In genomic region chr5:122026771-122027170, GRCm38 (mm10) we compare ENCODE assay signal across 24 mouse cellular contexts. TPM values are rescaled to one million over a fixed set of nuclear protein-coding genes. Genes with fewer than 3 reads are reported as not detected.
DNase-seq lines count a peak whose midpoint lies in the region; ATAC-seq and TF ChIP-seq lines count a peak whose summit lies in the region.
"Had no signal": no experiment of that assay in that cellular context is flagged by ENCODE, and none has a peak within 500 bp of the region (broad histone marks: within the 10 kb centered on the region; RNA-seq: fewer than 3 reads in every experiment).

No protein-coding gene starts in this region.

- peaks cover 8% of the 10 kb centered on the region for H3K4me1 ChIP-seq in liver, adult 2 months (ENCODE audit: control insufficient read depth, insufficient read depth, low read length)
- no peaks in the 10 kb centered on the region; a peak in 1 of 4 replicates for H3K4me1 ChIP-seq in liver, embryonic 14.5 days (replicated peaks; ENCODE audit: control insufficient read depth in 2 of 2, insufficient read depth in 2 of 2, low read length in 1 of 2)
- H3K4me1 ChIP-seq in lung, postnatal 0 days (ENCODE audit: insufficient read depth, low read depth, low read length), result no peaks in the 10 kb centered on the region

- TF ChIP-seq POLR2A in liver, adult 2 months (IDR thresholded peaks at IDR 0.05; ENCODE audit: extremely low read depth, insufficient read depth, low read length), result no peak

- WGBS in liver, adult 2 months, result 22% methylated on average over 9 of the region's 9 CpGs
- 31% methylated on average over 9 of the region's 9 CpGs for WGBS in liver, embryonic 14.5 days (ENCODE audit: insufficient replicate concordance)
- 51% methylated on average over 9 of the region's 9 CpGs for WGBS in lung, postnatal 0 days

- H3K9me3 ChIP-seq in liver, embryonic 14.5 days (ENCODE audit: control insufficient read depth, low read length), result no peaks in the 10 kb centered on the region
- no peaks in the 10 kb centered on the region for H3K9me3 ChIP-seq in lung, postnatal 0 days (ENCODE audit: low read length)
- H3K9me3 ChIP-seq: embryonic facial prominence, embryonic 15.5 days had no signal

- no peak for TF ChIP-seq EP300 in liver, embryonic 14.5 days (IDR thresholded peaks at IDR 0.05; ENCODE audit: low read depth)
- peak; percentile 51 for TF ChIP-seq EP300 in lung, postnatal 0 days (IDR thresholded peaks at IDR 0.05)

- H3K27ac ChIP-seq in liver, adult 2 months (replicated peaks; ENCODE audit: insufficient read depth, low read depth, low read length), result peak overlapping the region; percentile 56
- no peak overlapping the region for H3K27ac ChIP-seq in liver, embryonic 14.5 days
- 0 out of 2 replicates have a peak overlapping the region, but pooled peaks have one; percentile 54 for H3K27ac ChIP-seq in lung, postnatal 0 days (ENCODE audit: low read length)
- H3K27ac ChIP-seq: embryonic facial prominence, embryonic 15.5 days; gastrocnemius, adult 2 months; hindbrain, embryonic 12.5 days; left cerebral cortex, adult 2 months; macrophage had no signal

- peak; percentile 57 for ATAC-seq in liver, embryonic 14.5 days (ENCODE audit: insufficient read depth)
- ATAC-seq in lung, postnatal 0 days, result peak; percentile 85
- ATAC-seq: inflammation-experienced regulatory T-cells, adult 6 months had no signal

- H3K4me2 ChIP-seq in liver, embryonic 14.5 days (ENCODE audit: low read depth), result peak overlapping the region; percentile 18
- H3K4me2 ChIP-seq in lung, postnatal 0 days (replicated peaks; ENCODE audit: low read depth, low read length), result 0 out of 2 replicates have a peak overlapping the region, but pooled peaks have one; percentile 5
- H3K4me2 ChIP-seq: embryonic facial prominence, embryonic 15.5 days; heart, embryonic 12.5 days; hindbrain, embryonic 12.5 days; midbrain, embryonic 11.5 days had no signal

- no peaks in the 10 kb centered on the region for H3K36me3 ChIP-seq in liver, adult 2 months (ENCODE audit: control insufficient read depth, insufficient read depth, low read length)
- H3K36me3 ChIP-seq in liver, embryonic 14.5 days (replicated peaks; ENCODE audit: control insufficient read depth, insufficient read depth, low read depth), result no peaks in the 10 kb centered on the region
- no peaks in the 10 kb centered on the region for H3K36me3 ChIP-seq in lung, postnatal 0 days (ENCODE audit: insufficient read depth, low read length)
- H3K36me3 ChIP-seq: embryonic facial prominence, embryonic 15.5 days; heart, embryonic 12.5 days had no signal

- TF ChIP-seq CTCF in liver, adult 2 months (IDR thresholded peaks at IDR 0.05; ENCODE audit: low read depth, low read length), result no peak
- no peak for TF ChIP-seq CTCF in liver, embryonic 14.5 days (IDR thresholded peaks at IDR 0.05; ENCODE audit: low read depth)
- TF ChIP-seq CTCF in lung, postnatal 0 days (IDR thresholded peaks at IDR 0.05), result no peak

- peaks cover 6% of the 10 kb centered on the region; the same call in 1 of the 2 replicates for H3K27me3 ChIP-seq in liver, adult 2 months (ENCODE audit: control insufficient read depth, insufficient read depth, low read length)
- H3K27me3 ChIP-seq in liver, embryonic 14.5 days (ENCODE audit: control insufficient read depth, insufficient read depth, low read length), result no peaks in the 10 kb centered on the region
- no peaks in the 10 kb centered on the region for H3K27me3 ChIP-seq in lung, postnatal 0 days (replicated peaks; ENCODE audit: insufficient read depth, low read length)
- H3K27me3 ChIP-seq: embryonic facial prominence, embryonic 15.5 days; heart, embryonic 12.5 days; hindbrain, embryonic 12.5 days had no signal

- peak; percentile 71 for DNase-seq in liver, adult 2 months (ENCODE audit: extremely low read depth, low read depth, low spot score)
- DNase-seq in liver (no peak), adipocyte (ENCODE audit: low spot score) (no peak)
- no peak for DNase-seq in liver, embryonic 14.5 days (ENCODE audit: low read depth in 3 of 3, low spot score in 3 of 3)
- DNase-seq in lung, postnatal 0 days (ENCODE audit: low spot score), result peak; percentile 80
- DNase-seq in Muller cell, postnatal 12 days (ENCODE audit: inconsistent ontology term), result no peak
- DNase-seq in embryo, embryonic 11 days, result no peak
- DNase-seq in layer of hippocampus, postnatal 10 days (ENCODE audit: low spot score in 2 of 2), result no peak
- DNase-seq: adrenal gland, postnatal 14 days; cerebellum, adult 11 months; cerebellum, postnatal 14 days; gastrocnemius, adult 2 months; heart, postnatal 14 days; kidney, postnatal 36 days; right cerebral cortex, adult 18-20 months; thymus, postnatal 25 days had no signal

- H3K9ac ChIP-seq in liver, adult 2 months (ENCODE audit: low read depth, low read length), result peak overlapping the region; percentile 19; the same call in 1 of the 2 replicates
- no peak overlapping the region for H3K9ac ChIP-seq in liver, embryonic 14.5 days (replicated peaks)
- H3K9ac ChIP-seq in lung, postnatal 0 days (replicated peaks; ENCODE audit: low read depth), result no peak overlapping the region
- H3K9ac ChIP-seq: embryonic facial prominence, embryonic 15.5 days; heart, embryonic 12.5 days; hindbrain, embryonic 12.5 days had no signal

- H3K4me3 ChIP-seq in liver, adult 2 months (ENCODE audit: insufficient read depth, low read depth, low read length), result peak overlapping the region; percentile 38; the same call in 1 of the 2 replicates
- H3K4me3 ChIP-seq in liver, embryonic 14.5 days (ENCODE audit: insufficient read depth in 1 of 2, low read depth in 2 of 2, low read length in 2 of 2), result no peak overlapping the region
- H3K4me3 ChIP-seq in lung, postnatal 0 days (ENCODE audit: low read depth, low read length), result no peak overlapping the region
- H3K4me3 ChIP-seq: embryonic facial prominence, embryonic 15.5 days; gastrocnemius, adult 2 months; heart, embryonic 12.5 days; hindbrain, embryonic 12.5 days; left cerebral cortex, adult 2 months had no signal

- H3K79me2 ChIP-seq in liver, adult 2 months (ENCODE audit: control insufficient read depth, insufficient read depth, low read length), result no peaks in the 10 kb centered on the region

RNA-seq across cellular contexts. Expression of gene Cux2, which starts 23.1 kb away (rescaled TPM):
- 4.1 and 5.9 TPM in 2 replicates for total RNA-seq in liver, adult 2 months (2014; rRNA removed)
- polyA plus RNA-seq in liver, adult 2 months (2012; rRNA removed), result 11.6 and 19.5 TPM in 2 replicates
- 1.4 and 1.6 TPM in 2 replicates for polyA plus RNA-seq in liver, embryonic 14.5 days (2012; rRNA removed)
- polyA plus RNA-seq in liver, embryonic 14.5 days (2014; fragmentation: Nextera tagmentation; extraction: Ambion mirVana), result 1.0 and 1.2 TPM in 2 replicates
- polyA plus RNA-seq in lung, postnatal 0 days (2015; fragmentation: Nextera tagmentation; extraction: Ambion mirVana), result 0.47 and 0.75 TPM in 2 replicates
- total RNA-seq in layer of hippocampus, postnatal 10 days (2021), result 10 to 100 TPM; 35.5 to 40.1 TPM
- total RNA-seq: monocyte, adult 5-6 weeks had no signal
- polyA plus RNA-seq: macrophage had no signal

Comparison
In these comparisons a context has a peak if more than half of its experiments do, and no peak if none do; other contexts are left out.
1. DNase-seq: peak in liver, adult 2 months (single experiment) and lung, postnatal 0 days (single experiment); none in liver (single experiment), liver, embryonic 14.5 days (0 of 3), Muller cell, postnatal 12 days (single experiment), embryo, embryonic 11 days (single experiment), adipocyte (single experiment) and layer of hippocampus, postnatal 10 days (0 of 2).